Mouse (Mus musculus) c-Kit-positive CD71-positive TER-119-positive erythroid progenitor cells, embryonic 14.5 days (primary cell): ENCODE measurements around the gene Selenok.

Source experiments
- DNase-seq: peaks from one replicate; pipeline ENCODE4 v3.0.0-alpha.2; 2013; ENCODE audit warnings: low spot score

Selenok gene

GRCm38 (mm10) chr14:29968075-29968821 lies at the start of gene Selenok:
TSS of gene Selenok (plus strand) at chr14:29968308.
- peak; percentile 94 for DNase-seq

GRCm38 (mm10) chr14:29928966-29929365 lies 39.1 kb upstream of the Selenok start:
- DNase-seq = no peak

- DNase-seq = no peak
Observed at GRCm38 (mm10) chr14:29935516-29935915, 32.6 kb upstream of the Selenok start.

- no peak for DNase-seq
Observed at GRCm38 (mm10) chr14:29937466-29937865, 30.6 kb upstream of the Selenok start.

- no peak for DNase-seq
Observed at GRCm38 (mm10) chr14:29939600-29940312, 28.4 kb upstream of the Selenok start.

GRCm38 (mm10) chr14:29940313-29940812 lies 27.7 kb upstream of the Selenok start:
- DNase-seq = no peak

- peak; percentile 16 for DNase-seq
Observed at GRCm38 (mm10) chr14:29940877-29941276, 27.2 kb upstream of the Selenok start.

- no peak for DNase-seq
Observed at GRCm38 (mm10) chr14:29946761-29947309, 21.3 kb upstream of the Selenok start.

GRCm38 (mm10) chr14:29950805-29951204 lies 17.3 kb upstream of the Selenok start:
- DNase-seq = no peak

- no peak for DNase-seq
Observed at GRCm38 (mm10) chr14:29957393-29957792, 10.7 kb upstream of the Selenok start.

GRCm38 (mm10) chr14:29967611-29968010 lies 497 bp upstream of the Selenok start:
- peak; percentile 7 for DNase-seq

- DNase-seq = no peak
Observed at GRCm38 (mm10) chr14:29971446-29971845, 3.3 kb downstream of the Selenok start.

GRCm38 (mm10) chr14:29971993-29972392 lies 3.9 kb downstream of the Selenok start:
- no peak for DNase-seq

- no peak for DNase-seq
Observed at GRCm38 (mm10) chr14:29976927-29977326, 8.8 kb downstream of the Selenok start.

GRCm38 (mm10) chr14:29978254-29979204 lies 10.4 kb downstream of the Selenok start, which contains the start of gene Actr8:
TSS of gene Actr8 (plus strand) at chr14:29978337.
- peak; percentile 77 for DNase-seq

- peak; percentile 34 for DNase-seq
Observed at GRCm38 (mm10) chr14:29980447-29981205, 12.5 kb downstream of the Selenok start.

GRCm38 (mm10) chr14:29986096-29986495 lies 18.0 kb downstream of the Selenok start:
- DNase-seq = no peak

GRCm38 (mm10) chr14:29987276-29987675 lies 19.2 kb downstream of the Selenok start:
- DNase-seq = no peak

GRCm38 (mm10) chr14:29987739-29988138 lies 19.6 kb downstream of the Selenok start:
- no peak for DNase-seq

- DNase-seq = no peak
Observed at GRCm38 (mm10) chr14:29988337-29988736, 20.2 kb downstream of the Selenok start.

- no peak for DNase-seq
Observed at GRCm38 (mm10) chr14:29994976-29995375, 26.9 kb downstream of the Selenok start.
